Mouse (Mus musculus) frontal cortex, postnatal 25 days (tissue): Measurements from ENCODE around the gene B3glct.
A peak's percentile ranks its signal among the peaks of the same experiment; 100 is the strongest.

Experiments used
- DNase-seq, 2 experiments: peaks; one replicate each; pipeline ENCODE4 v3.0.0; 2022; ENCODE audit warnings: low spot score in 2 of 2

B3glct gene

DNA sequence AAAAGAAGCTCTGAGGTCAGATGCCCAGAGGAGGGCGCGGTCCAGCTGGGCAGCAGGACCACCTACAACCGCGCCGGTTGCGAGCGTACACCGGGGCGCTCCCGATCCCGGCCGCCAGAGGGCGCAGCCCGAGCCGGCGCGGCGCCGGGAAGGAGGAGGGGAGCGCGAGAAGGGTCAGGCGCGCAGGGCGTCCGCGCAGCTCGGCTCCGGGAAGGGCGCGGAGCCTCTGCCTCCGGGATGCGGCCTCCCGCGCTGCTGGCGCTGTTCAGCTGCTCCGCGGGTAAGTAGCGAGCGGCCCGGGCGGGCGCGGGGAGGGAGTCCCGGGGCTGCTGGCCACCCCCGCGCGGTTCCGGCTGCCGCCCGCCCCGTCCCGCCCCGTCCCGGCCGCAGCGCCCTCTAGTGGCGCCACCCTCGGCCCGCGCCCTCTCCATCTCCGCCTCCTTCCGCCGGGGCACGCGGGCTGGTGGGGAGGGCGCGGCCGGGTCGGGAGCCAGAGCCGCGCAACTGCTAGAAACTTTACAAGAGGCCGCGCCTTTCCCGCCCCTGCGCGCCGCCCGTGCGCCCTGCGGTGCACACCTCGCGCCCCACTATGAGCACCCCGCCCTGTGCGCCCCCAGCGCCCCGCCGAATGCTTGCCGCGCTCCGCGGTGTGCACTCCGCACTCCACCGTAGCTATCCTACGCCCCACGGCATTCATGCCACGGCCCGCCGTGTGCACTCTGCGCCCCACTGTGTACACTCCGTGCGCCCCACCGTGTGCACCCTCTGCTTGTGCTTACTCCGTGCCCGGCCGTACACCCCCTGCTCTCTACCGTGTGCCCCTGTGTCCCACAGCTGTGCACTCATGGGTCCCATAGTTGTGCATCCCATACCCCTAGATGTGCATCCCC is at the start of gene B3glct:
Gene B3glct (plus strand): TSS at position 131 of the 890 bp plus-strand sequence.
- peak; percentile 64 to 67 for DNase-seq

DNA sequence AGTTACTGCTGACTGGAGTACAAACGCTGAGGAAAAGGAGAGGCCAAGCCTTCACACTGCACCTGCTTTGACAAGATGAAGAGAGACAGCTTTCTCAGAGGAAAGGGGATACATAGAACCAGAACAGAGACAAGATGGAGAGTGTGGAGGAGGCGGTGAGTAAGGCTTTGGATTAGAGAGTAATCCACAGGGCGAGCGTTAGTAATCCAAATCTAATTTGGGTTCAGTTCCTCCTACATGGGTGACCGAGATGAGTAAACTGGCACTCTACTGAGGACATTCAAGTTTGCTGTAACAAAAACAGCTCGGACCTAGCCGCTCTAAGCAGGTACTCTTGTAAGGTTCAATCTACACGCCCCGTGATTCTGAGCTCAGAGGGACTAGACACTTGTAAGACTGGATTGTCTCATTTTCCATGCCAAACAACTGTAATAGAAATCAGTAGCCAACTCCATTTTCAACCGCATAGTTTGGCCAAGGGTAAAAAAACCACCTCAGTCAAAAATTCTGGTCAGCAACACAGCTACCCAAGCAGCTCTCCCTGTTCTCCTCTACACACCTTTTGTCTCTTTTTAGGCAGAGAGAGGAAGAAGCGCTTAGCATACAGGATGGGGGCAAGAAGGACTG is 43.5 kb upstream of the B3glct start:
- no peak for DNase-seq

DNA sequence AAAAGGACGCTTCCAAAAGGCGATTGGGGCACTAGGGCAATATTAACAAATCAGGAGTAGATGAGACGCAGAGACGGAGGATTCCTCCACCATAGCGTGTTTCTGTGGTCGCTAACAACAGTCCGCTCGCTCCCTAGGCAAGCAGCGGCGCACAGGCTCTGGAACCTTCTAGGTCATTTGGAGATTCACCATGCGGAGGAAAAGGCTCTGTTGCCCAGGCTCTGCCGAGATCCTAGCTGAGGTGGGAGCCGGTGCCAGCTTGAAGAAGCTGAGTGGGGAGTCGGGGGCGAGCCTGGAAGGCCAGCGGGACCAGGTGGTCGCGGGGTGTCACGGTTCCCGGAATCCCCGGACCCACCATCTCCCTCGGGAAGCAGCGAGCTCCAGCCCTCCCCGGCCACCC is 42.5 kb upstream of the B3glct start:
- DNase-seq = no peak

DNA sequence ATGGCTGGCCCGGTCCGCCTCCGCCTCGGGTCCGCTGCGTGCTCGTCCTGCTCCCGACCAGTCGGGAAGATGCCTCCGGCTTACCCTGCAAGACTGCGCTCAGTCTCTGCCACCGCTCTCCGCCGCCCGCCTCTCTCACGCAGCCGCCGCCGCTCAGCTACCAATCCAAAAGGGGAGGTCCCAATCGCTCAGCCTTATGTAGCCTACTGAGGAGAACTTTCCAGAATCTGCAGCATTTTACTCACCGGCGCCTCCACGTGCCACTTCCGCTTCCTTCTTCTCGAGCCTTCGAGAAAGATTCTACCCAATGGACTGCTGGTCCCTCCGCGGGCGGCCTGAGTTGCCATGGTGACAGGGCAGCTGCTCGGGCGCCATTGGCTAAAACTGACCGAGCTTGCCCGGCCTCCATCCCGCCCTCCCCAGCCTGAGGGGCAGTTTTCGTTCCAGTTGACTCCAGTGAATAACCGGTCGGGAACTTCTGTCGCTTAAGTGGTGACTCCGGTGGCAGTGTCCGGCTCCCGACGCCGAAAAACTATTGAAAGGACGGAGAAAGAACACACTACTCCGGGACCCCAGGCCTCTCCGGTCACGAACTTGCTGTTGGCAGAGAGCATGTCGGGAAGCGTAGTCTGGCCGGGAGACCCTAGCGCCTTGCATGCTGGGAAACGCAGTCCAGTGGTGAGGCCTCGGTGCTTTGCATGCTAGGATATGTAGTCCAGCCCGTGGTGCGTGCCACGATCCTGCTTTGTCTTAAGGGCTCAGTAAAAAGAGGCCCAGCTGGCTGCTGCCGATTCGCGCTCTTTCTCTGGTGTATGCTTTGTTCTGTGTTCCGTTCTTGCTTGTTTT is 41.7 kb upstream of the B3glct start, which contains the start of gene Hsph1:
Gene Hsph1 (minus strand): TSS at position 302 of the 846 bp plus-strand sequence.
- peak; percentile 94 to 99 for DNase-seq

DNA sequence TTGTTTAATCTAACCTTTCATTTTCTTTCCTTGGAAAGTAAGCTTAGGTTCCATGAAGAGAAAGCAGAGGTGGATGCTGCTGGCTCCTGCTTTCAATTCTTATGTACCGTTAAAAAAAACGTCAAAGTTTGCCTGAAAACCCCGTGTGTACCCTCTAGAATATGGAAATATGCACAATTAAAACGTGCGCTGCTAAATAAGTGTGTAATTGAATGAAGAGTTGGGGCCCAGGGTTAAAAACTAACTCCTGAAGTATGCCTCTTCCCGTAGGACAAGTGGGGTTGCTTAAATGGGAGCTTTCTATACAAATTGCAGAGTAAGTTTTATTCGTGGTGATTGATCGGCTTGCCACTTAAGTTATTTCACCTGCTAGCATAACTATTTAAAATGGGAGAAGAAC is 40.7 kb upstream of the B3glct start:
- DNase-seq = no peak

DNA sequence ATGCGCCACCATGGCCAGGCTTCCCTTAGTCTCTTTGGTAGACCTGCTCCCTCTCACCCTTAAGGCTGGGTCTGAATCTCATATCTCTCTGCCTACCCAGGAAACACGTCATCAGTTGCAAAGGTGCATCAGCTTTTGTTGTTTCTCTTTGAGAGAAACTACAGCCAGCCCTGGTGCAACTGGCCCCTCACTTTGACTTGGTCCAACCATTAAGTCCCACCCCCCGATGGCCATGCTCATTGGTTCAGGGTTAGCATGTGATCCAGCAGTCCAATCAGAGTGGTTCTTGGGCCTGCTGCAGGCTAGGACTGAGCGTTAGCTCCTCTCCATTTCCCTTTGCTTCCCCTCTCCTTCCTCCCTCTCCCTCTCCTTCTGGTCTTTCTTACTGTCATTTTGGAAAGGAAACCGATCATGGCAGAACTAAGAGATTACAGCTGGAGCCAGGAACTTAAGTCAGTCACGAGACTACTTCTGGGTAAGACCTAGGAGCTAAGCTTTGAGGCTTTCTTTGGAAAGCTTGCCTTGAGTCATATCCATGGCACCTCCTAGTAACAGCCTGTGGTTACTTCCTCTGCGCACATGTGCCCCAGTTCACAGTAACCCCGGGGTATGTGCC is 36.6 kb upstream of the B3glct start:
- no peak for DNase-seq

DNA sequence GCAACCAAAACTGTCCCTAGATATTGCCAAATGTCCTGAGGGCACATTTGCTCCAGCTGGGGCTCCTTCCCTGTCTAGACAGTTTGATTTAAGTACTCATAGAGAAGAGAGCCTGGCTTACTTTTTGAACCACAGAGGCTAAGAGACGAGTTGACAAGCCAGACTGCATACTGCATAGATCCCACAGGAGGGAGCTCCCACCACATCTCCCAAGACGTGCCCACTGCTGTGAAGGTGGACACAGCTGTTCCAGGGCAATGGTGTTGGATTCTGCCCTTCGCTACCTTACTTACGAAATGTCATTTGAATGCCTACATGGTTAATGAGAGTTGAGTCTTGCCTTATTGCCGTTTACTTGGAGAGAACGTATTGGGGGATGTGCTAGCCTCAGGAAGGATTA is 35.7 kb upstream of the B3glct start:
- no peak for DNase-seq

DNA sequence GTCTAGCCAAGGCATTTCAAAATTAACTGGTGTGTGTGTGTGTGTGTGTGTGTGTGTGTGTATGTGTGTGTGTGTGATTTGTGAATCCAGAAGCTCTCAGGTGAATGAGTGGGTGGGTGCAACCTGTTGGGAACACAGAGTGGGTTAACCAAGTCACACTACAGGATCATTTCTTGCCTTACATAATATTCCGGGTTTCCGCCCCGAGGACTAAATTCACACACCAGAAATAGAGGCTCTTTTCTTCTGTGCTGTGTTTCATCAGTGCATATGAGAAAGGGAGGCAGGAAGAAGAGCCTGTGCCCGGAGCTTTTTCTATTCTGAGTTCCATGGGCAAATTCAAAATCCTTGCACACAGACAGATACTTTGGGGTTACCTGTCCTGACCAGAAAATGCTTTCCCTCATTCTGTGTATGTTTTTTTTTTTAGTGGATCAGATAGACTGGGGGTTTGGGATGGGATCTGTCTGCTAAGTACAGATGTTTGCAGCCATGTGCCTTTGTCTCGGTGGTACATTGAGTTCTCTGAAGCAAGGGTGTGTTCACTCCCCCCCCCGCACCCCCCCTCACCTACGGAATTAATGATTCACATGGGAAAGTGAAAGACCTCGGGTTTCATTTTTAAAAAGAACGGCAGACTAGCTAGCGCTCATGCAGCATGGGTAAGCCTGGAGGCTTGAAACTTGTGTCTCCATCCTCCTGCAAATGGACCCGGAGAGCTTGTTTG is 35.1 kb upstream of the B3glct start:
- DNase-seq = no peak

DNA sequence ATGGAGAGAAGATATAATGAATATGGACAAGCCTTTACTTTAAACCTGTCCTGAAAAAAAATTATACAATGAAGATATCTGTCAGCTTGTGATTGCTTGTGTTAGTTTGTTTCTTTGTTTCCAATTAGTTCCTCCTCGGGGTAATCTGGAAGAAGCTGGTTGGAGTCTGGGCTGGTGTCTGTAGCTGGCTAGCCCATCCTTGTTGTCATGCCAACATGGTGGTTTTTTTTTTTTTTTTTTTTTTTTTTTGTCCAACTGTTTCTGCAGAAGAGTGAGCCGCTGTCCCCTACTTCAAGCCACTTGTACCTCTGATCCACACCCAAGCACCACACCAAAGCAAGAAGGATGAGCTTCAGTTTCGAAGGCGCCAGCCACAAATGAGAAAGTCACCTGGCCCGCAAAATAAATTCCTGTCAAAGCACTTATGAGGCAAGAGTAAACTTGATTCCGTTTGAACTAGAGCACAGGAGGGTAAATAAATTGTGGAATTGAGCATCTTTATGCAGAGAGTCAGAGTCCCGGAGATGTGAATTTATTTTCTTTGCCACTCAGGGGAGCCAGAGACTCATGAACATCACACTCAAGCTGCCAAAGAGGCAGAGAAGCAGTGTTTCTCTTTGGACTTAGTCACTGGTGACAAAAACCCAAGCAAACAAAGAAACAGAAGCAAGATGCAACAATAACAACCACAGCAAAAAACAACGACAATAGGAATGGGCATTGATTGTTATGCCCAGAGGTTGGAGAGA is 30.5 kb upstream of the B3glct start:
- DNase-seq = no peak

DNA sequence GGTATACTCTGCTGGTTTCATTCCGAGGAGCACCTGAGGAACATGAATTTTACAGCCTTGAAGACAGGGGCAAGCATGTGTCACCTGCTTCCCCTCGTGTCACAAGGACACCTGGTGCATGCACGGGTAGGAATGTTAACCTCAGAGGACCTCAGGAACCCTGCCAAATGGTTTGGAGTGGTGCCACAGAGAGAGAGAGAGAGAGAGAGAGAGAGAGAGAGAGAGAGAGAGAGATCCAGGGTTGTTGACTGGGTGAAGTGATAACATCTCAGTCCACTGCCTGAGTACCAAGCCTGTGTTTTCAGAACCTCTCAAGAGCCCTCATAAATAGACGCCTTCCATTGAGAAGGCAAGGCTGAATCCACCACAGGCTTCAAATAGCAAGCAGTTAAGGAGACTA is 29.8 kb upstream of the B3glct start:
- no peak for DNase-seq

DNA sequence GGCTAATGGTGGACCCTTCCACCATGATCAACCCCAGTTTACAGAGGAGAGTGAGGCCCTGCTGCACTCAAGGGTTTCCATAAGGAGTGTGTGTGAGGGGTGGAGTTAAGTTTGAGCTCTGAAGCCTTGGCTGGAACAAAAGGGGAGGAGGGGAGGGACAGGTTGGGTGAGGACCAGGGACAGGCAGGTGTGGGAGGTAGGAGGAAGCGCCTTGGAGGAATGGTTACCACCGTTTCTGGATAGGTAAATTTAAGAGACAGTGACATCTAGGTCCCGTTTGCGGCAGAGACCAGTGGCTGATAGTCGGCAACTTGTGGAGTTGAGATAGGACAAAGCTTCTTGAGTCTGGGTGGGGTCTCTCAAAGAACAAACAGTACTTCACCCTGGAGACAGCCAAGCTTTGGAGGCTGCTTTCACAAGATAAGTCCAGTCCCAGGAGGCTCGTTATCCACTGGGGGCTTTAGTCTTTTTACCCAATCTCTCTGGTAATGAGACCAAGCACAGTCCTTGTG is 29.1 kb upstream of the B3glct start:
- no peak for DNase-seq

DNA sequence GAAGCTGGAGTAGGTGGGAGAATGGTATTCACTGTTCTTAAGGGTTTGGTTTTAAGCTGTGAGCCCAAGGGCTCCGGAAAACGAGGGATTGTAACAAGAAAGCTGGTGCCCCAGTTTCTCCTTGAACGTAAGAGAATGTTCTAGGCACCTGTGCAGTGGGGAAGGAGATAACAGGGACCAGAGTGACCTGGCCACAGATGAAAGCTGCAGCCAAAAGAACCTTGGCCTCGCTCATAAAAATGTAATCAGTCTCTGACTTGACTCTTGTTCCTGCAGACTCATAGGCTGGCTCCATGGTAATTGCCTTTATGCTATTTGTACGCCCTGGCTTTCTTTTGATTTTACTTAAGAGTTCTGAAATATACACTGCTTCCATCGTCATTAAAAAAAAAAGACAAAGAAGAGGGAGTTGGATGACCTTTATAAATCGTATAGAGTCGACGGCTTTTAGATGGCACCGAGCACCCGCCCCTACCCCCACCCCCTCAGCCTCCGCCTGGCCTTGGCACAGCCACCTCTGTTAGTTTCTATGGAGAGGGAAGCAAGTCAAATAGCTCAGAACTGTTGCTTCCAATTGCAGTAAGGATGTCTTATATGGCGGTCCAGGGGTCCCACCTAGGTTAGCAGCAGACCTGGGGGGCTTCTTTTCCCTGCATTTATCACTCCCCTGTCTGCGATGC is 28.4 kb upstream of the B3glct start:
- DNase-seq = no peak

DNA sequence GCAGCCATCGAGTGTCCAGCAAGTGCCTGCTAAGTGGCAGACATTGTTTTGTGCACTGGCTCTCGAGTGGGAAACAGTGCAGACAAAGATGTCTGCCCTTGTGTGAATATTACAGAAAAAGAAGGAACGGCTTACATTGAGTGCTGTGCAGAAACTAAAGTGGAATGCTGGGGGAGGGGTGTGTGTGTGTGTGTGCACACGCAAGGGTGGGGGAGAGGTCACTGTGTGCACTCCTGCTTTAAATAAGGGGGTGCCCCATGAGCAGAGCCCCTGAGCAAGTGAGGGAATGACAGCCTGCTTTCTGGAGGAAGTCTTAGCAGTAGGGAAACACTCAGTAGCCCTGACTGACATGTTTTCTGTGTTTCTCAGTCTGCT is 27.9 kb upstream of the B3glct start:
- DNase-seq = no peak

DNA sequence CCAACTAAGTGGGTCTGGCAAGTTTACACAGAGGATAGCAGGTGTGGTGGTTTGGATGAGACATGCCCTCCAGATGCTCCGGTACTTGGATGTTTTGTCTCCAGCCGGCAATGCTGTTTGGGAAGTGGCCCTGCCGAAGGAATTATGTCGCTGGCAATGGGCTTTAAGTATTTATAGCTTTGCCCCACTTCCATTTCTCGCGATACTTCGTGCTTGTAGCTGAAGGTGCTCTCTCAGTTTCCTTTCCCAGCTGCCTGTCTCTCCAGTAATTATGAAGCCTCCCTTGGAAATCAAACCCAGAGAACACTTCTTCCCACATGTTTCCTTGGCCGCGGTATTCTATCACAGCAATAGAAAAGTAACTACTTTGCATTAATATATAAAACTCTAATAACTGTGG is 22.4 kb upstream of the B3glct start:
- no peak for DNase-seq

DNA sequence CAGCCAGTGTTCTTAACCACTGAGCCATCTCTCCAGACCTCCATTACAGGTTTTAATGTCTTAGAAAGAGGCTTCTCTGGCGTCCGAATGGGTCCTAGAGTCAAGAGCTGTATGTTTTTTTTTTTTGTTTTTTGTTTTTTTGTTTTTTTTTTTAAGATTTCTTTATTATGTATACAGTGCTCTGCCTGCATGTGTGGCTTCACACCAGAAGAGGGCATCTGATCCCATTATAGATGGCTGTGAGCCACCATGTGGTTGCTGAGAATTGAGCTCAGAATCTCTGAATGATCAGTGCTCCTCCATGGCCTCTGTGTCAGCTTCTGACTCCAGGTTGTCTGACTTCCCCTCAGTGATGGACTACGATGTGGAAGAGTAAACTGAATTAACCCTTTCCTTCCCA is 20.0 kb upstream of the B3glct start:
- DNase-seq = no peak

DNA sequence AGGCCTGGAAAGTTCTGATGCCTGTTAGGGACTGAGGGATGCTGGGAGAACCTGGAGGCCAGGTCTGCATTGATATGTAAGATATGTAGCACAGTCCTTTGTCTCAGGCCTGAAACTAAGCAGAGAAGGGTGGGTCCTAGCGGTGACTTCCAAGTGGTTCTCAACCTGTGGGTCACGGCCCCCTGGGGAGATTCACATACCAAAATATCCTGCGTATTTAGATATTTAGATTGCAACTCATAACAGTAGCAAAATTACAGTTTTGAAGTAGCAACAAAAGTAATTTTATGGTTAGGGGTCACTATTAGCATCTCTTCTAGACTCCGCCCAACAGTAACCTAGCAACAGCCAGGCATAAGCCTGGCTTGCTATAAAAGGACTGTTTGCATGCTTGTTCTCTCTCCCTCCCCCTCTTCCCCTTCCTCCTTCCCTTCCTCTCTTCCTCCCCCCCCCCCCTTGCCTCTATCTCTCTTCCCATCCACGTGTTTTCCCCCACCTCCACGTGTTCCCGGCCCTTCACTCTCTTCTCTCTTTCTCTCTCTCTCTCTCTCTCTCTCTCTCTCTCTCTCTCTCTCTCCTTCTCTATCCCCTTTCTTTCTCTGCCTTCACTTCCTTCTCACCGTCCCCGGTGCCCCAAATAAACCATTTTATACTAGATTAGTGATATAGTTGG is 19.2 kb upstream of the B3glct start:
- no peak for DNase-seq

DNA sequence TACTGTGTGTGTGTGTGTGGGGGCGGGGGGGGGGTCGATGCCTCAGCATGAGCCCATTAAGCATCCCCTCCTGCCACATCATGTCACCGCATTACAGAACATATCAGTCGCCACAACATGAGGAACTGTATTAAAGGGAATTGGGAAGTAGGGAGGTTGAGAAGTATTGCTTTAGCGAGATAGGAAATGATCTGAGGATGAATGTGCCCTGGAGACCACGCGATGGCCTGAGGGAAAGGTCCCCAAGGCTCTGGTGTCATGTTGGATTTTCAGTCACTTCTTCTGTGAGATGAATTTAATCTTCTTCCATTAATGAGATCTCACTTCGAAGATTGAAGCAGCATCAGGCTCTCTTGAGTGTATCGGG is 18.6 kb upstream of the B3glct start:
- DNase-seq = no peak

DNA sequence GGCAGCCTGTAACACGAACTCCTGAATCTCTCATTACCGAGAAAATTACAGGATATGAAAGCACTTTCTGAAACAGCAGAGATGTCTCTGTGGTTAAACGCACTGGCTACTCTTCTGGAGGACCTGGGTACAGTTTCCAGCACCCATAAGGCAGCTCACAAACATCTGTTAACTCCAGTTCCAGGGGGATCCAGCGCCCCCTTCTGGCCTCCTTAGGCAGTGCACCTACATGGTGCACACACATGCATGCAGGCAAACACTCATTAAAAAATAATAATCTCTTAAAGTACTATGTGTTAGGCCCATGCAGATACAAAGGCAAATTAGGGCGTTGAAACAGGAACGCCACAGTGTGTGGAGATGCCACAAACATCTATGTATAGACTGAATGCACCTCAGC is 16.6 kb upstream of the B3glct start:
- no peak for DNase-seq

DNA sequence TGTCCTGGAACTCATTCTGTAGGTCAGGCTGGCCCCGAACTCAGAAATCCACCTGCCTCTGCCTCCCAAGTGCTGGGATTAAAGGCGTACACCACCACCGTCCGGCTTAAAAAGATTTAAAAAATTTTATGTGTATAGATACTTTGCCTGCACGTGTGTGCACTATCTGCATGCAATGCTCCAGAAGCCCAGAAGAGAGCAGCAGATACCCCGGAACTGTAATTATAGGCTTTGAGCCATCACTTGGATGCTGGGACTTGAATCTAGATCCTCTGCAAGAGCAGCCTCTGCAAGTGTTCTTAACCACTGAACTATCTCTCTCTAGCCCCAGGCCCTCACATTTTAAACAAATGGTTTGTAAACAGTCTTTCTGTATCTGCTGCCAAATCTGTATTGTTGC is 15.1 kb upstream of the B3glct start:
- DNase-seq = no peak
